Mouse (Mus musculus): ENCODE results near the gene Ergic1. TPM values are rescaled to one million over a fixed set of nuclear protein-coding genes. Genes with fewer than 3 reads are reported as not detected.

The Ergic1 gene
- polyA plus RNA-seq, 1 experiment from 2014 or later, result 91.2 TPM

DNA sequence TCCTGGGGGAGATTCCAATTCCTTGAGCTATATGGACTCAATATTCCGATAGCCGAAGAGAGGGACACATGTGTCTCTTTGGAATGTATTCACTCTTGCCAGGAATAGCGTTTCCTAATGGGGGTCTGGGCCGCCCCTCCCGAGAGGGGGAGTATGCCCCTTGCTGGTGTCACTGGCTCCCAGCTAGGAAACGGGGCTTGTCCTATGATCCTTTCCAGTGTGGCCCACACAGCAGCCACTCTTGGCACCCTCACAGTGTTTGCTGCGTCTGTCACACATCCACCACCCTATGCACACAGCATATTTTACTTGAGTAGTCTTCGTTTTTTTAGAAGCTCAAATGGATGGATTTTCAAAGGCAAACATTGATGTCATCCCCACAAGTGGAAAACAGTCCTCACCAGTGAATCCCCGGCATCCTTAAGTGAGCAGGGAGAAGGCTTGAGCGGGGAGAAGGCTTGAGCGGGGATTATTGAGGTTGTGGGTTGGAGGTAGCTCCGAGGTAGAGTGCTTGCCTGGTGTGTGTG lies 26.7 kb downstream of the Ergic1 start:
- Histone ChIP-seq H3K4me3 (ENCODE audit: low read length) (no peak overlapping the region), H3K36me3 (ENCODE audit: control insufficient read depth, insufficient read depth, low read length) (peaks cover 3% of the 10 kb centered on the region; the same call in 1 of the 2 replicates), H3K27ac (ENCODE audit: low read length) (no peak overlapping the region), H3K4me2 (ENCODE audit: low read depth, low read length) (no peak overlapping the region), H3K9ac (ENCODE audit: low read depth, low read length) (no peak overlapping the region), H3K9me3 (ENCODE audit: control insufficient read depth, low read length) (no peaks in the 10 kb centered on the region), H3K4me1 (ENCODE audit: control insufficient read depth, insufficient read depth, low read length) (peaks cover 23% of the 10 kb centered on the region), H3K27me3 (replicated peaks; ENCODE audit: control insufficient read depth, insufficient read depth, low read length) (no peaks in the 10 kb centered on the region)
- ATAC-seq, result no peak
- WGBS, result 85% methylated on average over 12 of the region's 12 CpGs

DNA sequence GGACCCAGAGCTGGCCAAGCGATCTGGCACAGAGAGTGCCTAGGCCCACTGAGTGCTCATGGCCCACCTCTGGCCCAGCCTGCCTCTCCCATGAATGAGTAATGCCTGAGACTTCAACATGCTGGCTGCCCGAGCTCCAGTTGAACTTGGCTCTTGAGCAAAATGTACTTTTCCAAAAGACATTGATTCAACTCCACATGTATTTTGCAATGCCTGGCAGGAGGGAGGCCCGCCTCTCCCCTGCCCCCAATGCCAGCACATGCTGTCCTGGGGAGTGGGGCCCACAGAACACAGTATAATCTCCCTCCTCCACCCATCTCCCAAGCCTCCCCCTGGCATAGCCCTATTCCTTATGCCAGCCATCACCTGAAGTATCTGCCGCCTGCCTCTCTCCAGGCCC lies 31.2 kb downstream of the Ergic1 start:
- no peak for ATAC-seq
- no peak overlapping the region for H3K9ac ChIP-seq (ENCODE audit: low read depth, low read length)
- no peak overlapping the region for H3K4me3 ChIP-seq (ENCODE audit: low read length)
- H3K27me3 ChIP-seq (replicated peaks; ENCODE audit: control insufficient read depth, insufficient read depth, low read length), result no peaks in the 10 kb centered on the region
- H3K9me3 ChIP-seq (ENCODE audit: control insufficient read depth, low read length), result no peaks in the 10 kb centered on the region
- peaks cover 16% of the 10 kb centered on the region for H3K4me1 ChIP-seq (ENCODE audit: control insufficient read depth, insufficient read depth, low read length)
- H3K36me3 ChIP-seq (ENCODE audit: control insufficient read depth, insufficient read depth, low read length), result no peaks in the 10 kb centered on the region
- H3K4me2 ChIP-seq (ENCODE audit: low read depth, low read length), result no peak overlapping the region
- no peak overlapping the region for H3K27ac ChIP-seq (ENCODE audit: low read length)
- WGBS, result 95% methylated on average over 4 of the region's 4 CpGs

DNA sequence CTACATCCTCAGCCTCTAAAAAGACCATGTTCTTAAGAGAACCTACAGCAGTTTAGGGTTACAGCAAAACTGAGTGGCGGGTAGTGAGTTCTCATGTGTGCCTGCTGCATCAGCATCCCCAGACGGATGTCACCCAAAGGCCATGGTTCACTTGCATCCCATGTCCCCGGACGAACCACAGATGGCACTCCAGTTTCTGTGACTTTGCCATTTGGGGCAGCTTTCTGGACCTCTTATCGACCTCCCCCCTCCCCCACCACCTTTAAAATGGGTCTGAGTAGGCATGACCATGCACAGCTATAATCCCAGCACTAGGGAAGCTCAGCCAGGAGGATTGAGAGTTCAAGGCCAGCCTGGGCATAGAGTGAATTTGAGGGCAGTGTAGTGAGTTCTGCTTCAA lies 31.9 kb downstream of the Ergic1 start:
- no peaks in the 10 kb centered on the region for H3K36me3 ChIP-seq (ENCODE audit: control insufficient read depth, insufficient read depth, low read length)

DNA sequence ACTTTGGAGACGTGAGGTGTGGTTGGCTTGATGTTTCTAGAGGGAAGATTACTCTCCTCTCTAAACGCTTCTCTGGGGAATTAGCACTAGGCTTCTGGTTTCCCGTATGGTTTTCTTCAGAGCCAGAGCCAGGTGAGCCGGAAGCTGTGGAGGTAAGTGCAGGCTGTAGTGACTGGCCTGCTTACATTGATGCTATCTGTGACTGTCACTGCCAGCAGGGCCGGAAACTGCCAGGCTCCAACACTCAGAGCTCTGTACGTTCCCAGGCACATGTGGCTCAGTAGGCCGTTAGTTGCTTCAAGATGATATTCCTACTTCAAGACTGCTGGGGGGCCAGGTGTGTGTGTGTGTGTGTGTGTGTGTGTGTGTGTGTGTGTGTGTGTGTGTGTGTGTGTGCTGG lies 32.9 kb downstream of the Ergic1 start:
- Histone ChIP-seq H3K27me3 (replicated peaks; ENCODE audit: control insufficient read depth, insufficient read depth, low read length) (no peaks in the 10 kb centered on the region), H3K9ac (ENCODE audit: low read depth, low read length) (no peak overlapping the region), H3K9me3 (ENCODE audit: control insufficient read depth, low read length) (no peaks in the 10 kb centered on the region), H3K4me3 (ENCODE audit: low read length) (no peak overlapping the region), H3K4me1 (ENCODE audit: control insufficient read depth, insufficient read depth, low read length) (peaks cover 16% of the 10 kb centered on the region), H3K4me2 (ENCODE audit: low read depth, low read length) (no peak overlapping the region), H3K27ac (ENCODE audit: low read length) (no peak overlapping the region), H3K36me3 (ENCODE audit: control insufficient read depth, insufficient read depth, low read length) (no peaks in the 10 kb centered on the region)
- ATAC-seq, result no peak
- 78% methylated on average over 7 of the region's 7 CpGs for WGBS

More for the DNA sequence above, 31.9 kb downstream of the Ergic1 start:
- Histone ChIP-seq H3K9ac (ENCODE audit: low read depth, low read length) (no peak overlapping the region), H3K4me2 (ENCODE audit: low read depth, low read length) (no peak overlapping the region), H3K9me3 (ENCODE audit: control insufficient read depth, low read length) (no peaks in the 10 kb centered on the region), H3K27ac (ENCODE audit: low read length) (no peak overlapping the region), H3K4me1 (ENCODE audit: control insufficient read depth, insufficient read depth, low read length) (peaks cover 16% of the 10 kb centered on the region), H3K4me3 (ENCODE audit: low read length) (no peak overlapping the region), H3K27me3 (replicated peaks; ENCODE audit: control insufficient read depth, insufficient read depth, low read length) (no peaks in the 10 kb centered on the region)
- no peak for ATAC-seq
- WGBS, result 89% methylated on average over 5 of the region's 5 CpGs

DNA sequence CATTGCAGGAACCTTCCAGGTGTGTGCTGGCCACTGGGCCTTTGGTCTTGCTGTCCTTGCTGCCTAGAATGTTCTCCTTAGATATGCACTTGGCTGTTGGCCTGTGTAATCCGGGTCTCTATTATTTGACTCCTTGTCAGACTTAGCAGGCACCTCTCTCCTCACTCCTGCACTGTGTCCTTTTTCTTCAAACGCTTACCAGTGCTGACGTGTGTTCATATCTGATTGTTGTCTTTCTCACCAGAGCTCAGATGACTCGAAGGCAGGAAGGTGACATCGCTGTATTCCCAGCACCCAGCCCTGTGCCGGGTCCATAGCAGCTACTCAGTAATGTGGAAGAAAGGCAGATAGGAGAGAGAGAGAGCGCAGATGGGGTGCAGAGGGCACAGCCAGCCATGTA lies 33.7 kb downstream of the Ergic1 start:
- Histone ChIP-seq H3K4me2 (ENCODE audit: low read depth, low read length) (no peak overlapping the region), H3K4me1 (ENCODE audit: control insufficient read depth, insufficient read depth, low read length) (peaks cover 16% of the 10 kb centered on the region), H3K4me3 (ENCODE audit: low read length) (no peak overlapping the region), H3K27ac (ENCODE audit: low read length) (peak overlapping the region; percentile 77), H3K36me3 (ENCODE audit: control insufficient read depth, insufficient read depth, low read length) (no peaks in the 10 kb centered on the region), H3K9ac (ENCODE audit: low read depth, low read length) (peak overlapping the region; percentile 10; the same call in 1 of the 2 replicates), H3K9me3 (ENCODE audit: control insufficient read depth, low read length) (no peaks in the 10 kb centered on the region), H3K27me3 (replicated peaks; ENCODE audit: control insufficient read depth, insufficient read depth, low read length) (no peaks in the 10 kb centered on the region)
- 80% methylated on average over 7 of the region's 7 CpGs for WGBS
- 0 out of 2 replicates have a peak, but pooled peaks have one; percentile 16 for ATAC-seq

DNA sequence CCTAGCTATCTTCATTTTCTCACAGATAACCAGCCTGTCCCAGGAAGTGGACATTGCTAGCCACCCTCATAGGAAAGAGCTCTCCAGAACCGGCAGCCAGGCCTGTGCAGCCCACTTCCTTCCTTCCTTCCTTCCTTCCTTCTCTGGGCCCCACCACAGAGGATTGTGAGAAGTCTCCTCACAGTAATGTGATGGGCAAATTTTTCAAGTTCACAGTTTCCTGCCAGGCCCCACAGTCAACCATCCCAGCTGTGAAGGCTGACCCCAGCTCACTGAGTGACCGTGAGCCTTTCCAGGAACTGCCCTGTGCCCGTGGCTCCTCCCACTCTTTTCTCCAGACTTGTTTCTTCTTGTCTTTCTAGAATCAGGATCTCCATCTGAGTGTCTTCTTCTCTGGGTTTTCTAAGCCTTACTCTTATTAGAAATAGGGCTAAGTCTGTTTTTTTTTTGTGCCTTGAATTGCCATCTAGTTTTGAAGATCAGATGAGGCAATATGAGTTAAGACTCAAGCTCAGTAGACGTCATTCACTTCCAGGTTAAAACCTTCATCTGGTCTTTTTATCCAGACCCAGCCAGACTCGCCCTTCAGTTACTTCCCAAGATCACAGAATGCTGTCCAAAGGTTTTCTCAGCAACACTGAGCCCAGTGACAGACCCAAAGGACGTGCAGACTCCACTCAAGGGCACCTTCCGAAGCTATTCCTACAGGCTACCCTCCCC lies 34.3 kb downstream of the Ergic1 start:
- H3K4me1 ChIP-seq (ENCODE audit: control insufficient read depth, insufficient read depth, low read length), result peaks cover 16% of the 10 kb centered on the region
- no peak overlapping the region for H3K4me2 ChIP-seq (ENCODE audit: low read depth, low read length)
- H3K27ac ChIP-seq (ENCODE audit: low read length), result peak overlapping the region; percentile 77
- no peak overlapping the region for H3K4me3 ChIP-seq (ENCODE audit: low read length)
- no peaks in the 10 kb centered on the region for H3K27me3 ChIP-seq (replicated peaks; ENCODE audit: control insufficient read depth, insufficient read depth, low read length)
- no peaks in the 10 kb centered on the region for H3K9me3 ChIP-seq (ENCODE audit: control insufficient read depth, low read length)
- H3K36me3 ChIP-seq (ENCODE audit: control insufficient read depth, insufficient read depth, low read length), result no peaks in the 10 kb centered on the region
- ATAC-seq, result no peak
- 52% methylated on average over 7 of the region's 7 CpGs for WGBS
- peak overlapping the region; percentile 31; the same call in 1 of the 2 replicates for H3K9ac ChIP-seq (ENCODE audit: low read depth, low read length)

DNA sequence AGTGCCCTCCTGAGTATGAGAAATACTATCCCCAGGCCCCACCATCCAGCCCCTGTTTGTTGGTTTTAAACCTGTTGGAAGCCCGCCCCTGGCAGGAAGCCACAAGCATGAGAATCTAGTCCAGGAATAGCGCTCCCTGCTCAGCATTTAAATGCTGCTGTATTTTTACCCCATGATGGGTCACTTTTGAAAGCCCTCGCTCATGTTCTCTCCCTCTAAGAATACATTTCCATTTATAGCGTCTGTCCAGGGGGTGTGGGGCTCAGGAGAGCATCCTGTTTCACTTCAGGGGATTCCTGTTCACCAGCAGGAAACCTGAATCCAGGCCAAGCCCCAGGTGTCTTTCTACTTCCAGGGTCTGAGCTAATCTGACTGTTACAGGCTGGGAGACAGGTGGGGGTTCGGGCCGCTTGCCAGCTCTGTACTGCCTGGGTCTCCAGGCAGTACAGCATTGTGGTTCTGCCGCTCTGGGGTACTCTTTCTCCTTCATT lies 34.9 kb downstream of the Ergic1 start:
- Histone ChIP-seq H3K36me3 (ENCODE audit: control insufficient read depth, insufficient read depth, low read length) (no peaks in the 10 kb centered on the region), H3K27ac (ENCODE audit: low read length) (peak overlapping the region; percentile 77), H3K4me2 (ENCODE audit: low read depth, low read length) (no peak overlapping the region), H3K27me3 (replicated peaks; ENCODE audit: control insufficient read depth, insufficient read depth, low read length) (no peaks in the 10 kb centered on the region), H3K9me3 (ENCODE audit: control insufficient read depth, low read length) (no peaks in the 10 kb centered on the region), H3K4me1 (ENCODE audit: control insufficient read depth, insufficient read depth, low read length) (peaks cover 20% of the 10 kb centered on the region), H3K9ac (ENCODE audit: low read depth, low read length) (0 out of 2 replicates have a peak overlapping the region, but pooled peaks have one; percentile 31), H3K4me3 (ENCODE audit: low read length) (no peak overlapping the region)
- peak; percentile 27; the same call in 1 of the 2 replicates for ATAC-seq
- WGBS, result 61% methylated on average over 7 of the region's 7 CpGs

DNA sequence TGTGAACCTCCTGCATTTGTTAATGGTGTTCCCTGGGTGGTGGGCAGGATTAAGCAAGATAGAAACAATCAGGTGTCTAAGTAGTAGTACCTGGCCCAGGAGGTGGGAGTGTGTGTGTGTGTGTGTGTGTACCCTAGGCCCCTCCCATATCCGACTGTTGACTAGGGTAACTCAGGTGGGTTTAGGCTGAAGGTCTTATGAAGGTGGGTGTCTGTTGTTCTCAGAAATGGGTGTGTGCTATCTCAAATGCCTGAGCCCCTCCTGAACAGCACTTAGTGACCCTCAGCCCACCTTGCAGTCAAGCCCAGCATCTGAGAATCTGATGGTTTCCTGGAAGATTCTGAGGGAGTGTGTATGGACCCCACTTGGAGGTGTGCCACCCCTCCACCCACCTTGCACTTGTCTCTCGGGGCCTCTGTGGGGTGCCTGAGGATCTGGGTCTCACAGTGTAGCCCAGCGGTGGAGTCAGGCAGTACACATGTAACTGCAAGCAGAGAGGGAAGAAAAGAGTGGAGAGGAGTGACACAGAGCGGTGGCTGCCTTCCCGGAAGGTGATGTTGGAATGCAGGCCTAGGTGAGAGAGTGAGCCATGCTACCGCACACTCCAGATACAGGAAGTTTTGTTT lies 35.7 kb downstream of the Ergic1 start:
- peaks cover 27% of the 10 kb centered on the region for H3K4me1 ChIP-seq (ENCODE audit: control insufficient read depth, insufficient read depth, low read length)
- no peak overlapping the region for H3K9ac ChIP-seq (ENCODE audit: low read depth, low read length)
- H3K27me3 ChIP-seq (replicated peaks; ENCODE audit: control insufficient read depth, insufficient read depth, low read length), result no peaks in the 10 kb centered on the region
- peak overlapping the region; percentile 77 for H3K27ac ChIP-seq (ENCODE audit: low read length)
- no peak overlapping the region for H3K4me2 ChIP-seq (ENCODE audit: low read depth, low read length)
- 66% methylated on average over 6 of the region's 6 CpGs for WGBS
- ATAC-seq, result no peak; the same call in 1 of the 2 replicates
- no peaks in the 10 kb centered on the region for H3K9me3 ChIP-seq (ENCODE audit: control insufficient read depth, low read length)
- H3K4me3 ChIP-seq (ENCODE audit: low read length), result no peak overlapping the region
- H3K36me3 ChIP-seq (ENCODE audit: control insufficient read depth, insufficient read depth, low read length), result no peaks in the 10 kb centered on the region

DNA sequence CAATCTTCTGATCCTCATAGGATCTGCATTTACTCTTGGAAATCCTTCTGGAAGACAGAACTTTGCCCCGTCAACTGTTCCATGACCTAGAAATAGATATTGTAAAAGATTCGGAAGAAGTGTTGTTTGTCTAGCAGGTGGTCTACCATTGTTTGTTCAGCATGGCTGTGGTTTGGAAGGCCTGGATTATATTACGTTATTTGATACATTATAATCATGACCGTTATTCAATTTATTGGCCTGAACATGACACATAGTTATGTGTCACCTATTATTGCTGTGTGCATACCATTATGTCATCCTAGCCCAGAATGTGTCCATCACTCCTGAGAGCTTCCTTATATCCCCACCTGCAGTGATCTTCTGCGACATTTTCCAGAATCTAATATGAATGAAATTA lies 37.6 kb downstream of the Ergic1 start:
- WGBS, result 91% methylated on average over 5 of the region's 5 CpGs
- Histone ChIP-seq H3K4me1 (ENCODE audit: control insufficient read depth, insufficient read depth, low read length) (peaks cover 35% of the 10 kb centered on the region), H3K36me3 (ENCODE audit: control insufficient read depth, insufficient read depth, low read length) (no peaks in the 10 kb centered on the region), H3K27me3 (replicated peaks; ENCODE audit: control insufficient read depth, insufficient read depth, low read length) (no peaks in the 10 kb centered on the region), H3K9me3 (ENCODE audit: control insufficient read depth, low read length) (no peaks in the 10 kb centered on the region), H3K4me3 (ENCODE audit: low read length) (no peak overlapping the region), H3K27ac (ENCODE audit: low read length) (no peak overlapping the region), H3K9ac (ENCODE audit: low read depth, low read length) (no peak overlapping the region), H3K4me2 (ENCODE audit: low read depth, low read length) (no peak overlapping the region)
- no peak for ATAC-seq

Measured in intestine, embryonic 16.5 days (tissue).